Mouse (Mus musculus) intestine, embryonic 14.5 days (tissue): Measurements from ENCODE around the gene Kcnt1. TPM values are rescaled to one million over a fixed set of nuclear protein-coding genes. Genes with fewer than 3 reads are reported as not detected.

Experiments
- ATAC-seq: fragments of 200-750 bp; cut with Nextera tagmentation; replicated peaks from 2 replicates; pipeline ENCODE4 v1.8.0; 2017; ENCODE audit warnings: low read depth, moderate number of reproducible peaks, moderate TSS enrichment, moderate library complexity; ENCODE audit not compliant: low FRiP score, low TSS enrichment
- DNase-seq: peaks from one replicate; pipeline ENCODE4 v3.0.0-alpha.2; 2018; ENCODE audit warnings: low spot score
- H3K27ac ChIP-seq: fragments of 300-500 bp; sonication (generic); 2 replicates; pipeline ENCODE4 v1.5.1; 2014; ENCODE audit warnings: low read depth, mild to moderate bottlenecking, control low read depth
- H3K27me3 ChIP-seq: fragments of 300-500 bp; sonication (generic); replicated peaks from 2 replicates; pipeline ENCODE4 v1.6.1; 2014; ENCODE audit warnings: low read length, control low read depth; ENCODE audit not compliant: control insufficient read depth, insufficient read depth
- H3K36me3 ChIP-seq: fragments of 300-500 bp; sonication (generic); 2 replicates; pipeline ENCODE4 v1.6.1; 2014; ENCODE audit warnings: low read length, control low read depth; ENCODE audit not compliant: control insufficient read depth, insufficient read depth
- H3K4me1 ChIP-seq: fragments of 300-500 bp; sonication (generic); replicated peaks from 2 replicates; pipeline ENCODE4 v1.6.1; 2014; ENCODE audit warnings: low read length, control low read depth, mixed read lengths; ENCODE audit not compliant: control insufficient read depth, insufficient read depth
- H3K4me2 ChIP-seq: fragments of 300-500 bp; sonication (generic); 2 replicates; pipeline ENCODE4 v1.6.1; 2014; ENCODE audit warnings: low read length
- H3K4me3 ChIP-seq: fragments of 300-500 bp; sonication (generic); 2 replicates; pipeline ENCODE4 v1.5.1; 2014; ENCODE audit warnings: low read depth, low read length, control low read depth, mixed read lengths
- H3K9ac ChIP-seq: fragments of 300-500 bp; sonication (generic); 2 replicates; pipeline ENCODE4 v1.6.1; 2014; ENCODE audit warnings: mild to moderate bottlenecking, low read length
- H3K9me3 ChIP-seq: fragments of 300-500 bp; sonication (generic); 2 replicates; pipeline ENCODE4 v1.6.1; 2016; ENCODE audit warnings: low read length, control low read depth; ENCODE audit not compliant: control insufficient read depth
- WGBS: fragments of 180-500 bp; shearing (Covaris S2); extraction: QIAGEN DNeasy Blood & Tissue Kit; methylation state at CpG from one replicate; pipeline ENCODE4 v1.1.7; 2014; 5-methylcytosine and 5-hydroxymethylcytosine counted together
- polyA plus RNA-seq: library from polyadenylated mRNA; unstranded; fragments of >200 nt; fragmentation: Nextera tagmentation; extraction: Ambion mirVana; gene quantifications from 2 replicates; pipeline ENCODE4 v1.2.1, GENCODE M21; 2014

The Kcnt1 gene
- polyA plus RNA-seq, 1 experiment from 2014 or later: 0.34 TPM

DNA sequence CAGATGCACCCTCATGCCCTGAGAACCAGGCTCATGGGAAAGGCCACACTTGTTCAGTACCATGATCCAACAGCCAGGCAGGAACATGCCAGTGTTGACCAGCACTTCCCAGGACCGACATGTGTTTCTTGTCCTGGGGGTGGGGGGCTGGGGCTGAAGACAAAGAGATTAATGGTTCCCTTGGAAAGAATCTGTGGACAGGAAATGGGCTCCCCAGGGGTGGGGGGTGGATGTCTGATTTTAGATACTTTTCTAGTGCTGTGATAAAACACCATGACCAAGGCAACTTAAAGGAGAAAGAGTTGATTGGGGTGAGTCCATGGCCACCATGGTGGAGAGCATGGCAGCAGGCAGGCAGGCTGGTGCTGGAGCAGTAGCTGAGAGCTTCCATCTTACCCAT is 18.7 kb downstream of the Kcnt1 start:
- no peak for ATAC-seq
- DNase-seq: no peak
- WGBS: 33% methylated on average over 1 of the region's 1 CpGs

DNA sequence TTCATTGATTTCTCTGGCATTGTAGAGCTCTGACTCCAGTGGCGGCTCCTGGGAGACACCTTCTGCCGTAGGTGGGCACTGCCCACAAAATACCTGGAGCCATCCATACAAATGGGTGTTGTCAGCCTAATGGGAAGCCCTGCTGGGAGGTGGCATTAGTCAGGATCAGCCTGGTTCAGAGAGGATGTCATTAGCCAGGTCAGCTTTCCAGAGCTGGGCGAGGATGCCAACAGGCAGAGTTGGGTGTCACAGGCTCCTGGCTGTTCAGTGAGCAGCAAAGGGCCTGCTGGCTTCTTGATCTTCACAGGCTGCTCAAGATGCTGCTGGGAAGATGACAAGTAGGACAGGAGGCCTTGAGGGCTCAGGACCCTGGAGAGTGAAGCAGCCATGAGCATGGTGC is 21.2 kb downstream of the Kcnt1 start:
- WGBS: 81% methylated on average over 3 of the region's 3 CpGs
- no peak overlapping the region for H3K9ac ChIP-seq
- H3K4me1 ChIP-seq: no peaks in the 10 kb centered on the region
- DNase-seq (no peak), ATAC-seq (no peak)
- H3K4me2 ChIP-seq: no peak overlapping the region
- no peaks in the 10 kb centered on the region for H3K27me3 ChIP-seq
- no peak overlapping the region for H3K27ac ChIP-seq
- no peaks in the 10 kb centered on the region for H3K36me3 ChIP-seq
- no peak overlapping the region for H3K4me3 ChIP-seq
- no peaks in the 10 kb centered on the region for H3K9me3 ChIP-seq

More for the DNA sequence above, 18.7 kb downstream of the Kcnt1 start:
- no peaks in the 10 kb centered on the region; the same call in 1 of the 2 replicates for H3K4me1 ChIP-seq
- no peak overlapping the region for H3K4me3 ChIP-seq
- no peak overlapping the region for H3K4me2 ChIP-seq
- no peaks in the 10 kb centered on the region for H3K36me3 ChIP-seq
- peaks cover 16% of the 10 kb centered on the region for H3K27me3 ChIP-seq
- H3K9me3 ChIP-seq: no peaks in the 10 kb centered on the region
- H3K9ac ChIP-seq: no peak overlapping the region
- H3K27ac ChIP-seq: no peak overlapping the region

GRCm38 (mm10) chr2:25887226-25887625 is 23.7 kb downstream of the Kcnt1 start:
- no peak overlapping the region for H3K4me2 ChIP-seq
- ATAC-seq: no peak
- WGBS: 56% methylated on average over 8 of the region's 8 CpGs

GRCm38 (mm10) chr2:25888144-25888543 is 24.6 kb downstream of the Kcnt1 start:
- Histone ChIP-seq H3K36me3 (no peaks in the 10 kb centered on the region), H3K27ac (no peak overlapping the region), H3K4me3 (no peak overlapping the region), H3K4me1 (no peaks in the 10 kb centered on the region), H3K9ac (no peak overlapping the region), H3K4me2 (no peak overlapping the region), H3K9me3 (no peaks in the 10 kb centered on the region), H3K27me3 (no peaks in the 10 kb centered on the region)
- ATAC-seq (no peak), DNase-seq (no peak)
- WGBS: 67% methylated on average over 5 of the region's 5 CpGs

More at GRCm38 (mm10) chr2:25887226-25887625, 23.7 kb downstream of the Kcnt1 start:
- no peak for DNase-seq
- Histone ChIP-seq H3K27me3 (no peaks in the 10 kb centered on the region), H3K4me3 (no peak overlapping the region), H3K27ac (no peak overlapping the region), H3K9ac (no peak overlapping the region), H3K4me1 (no peaks in the 10 kb centered on the region), H3K9me3 (no peaks in the 10 kb centered on the region), H3K36me3 (no peaks in the 10 kb centered on the region)

DNA sequence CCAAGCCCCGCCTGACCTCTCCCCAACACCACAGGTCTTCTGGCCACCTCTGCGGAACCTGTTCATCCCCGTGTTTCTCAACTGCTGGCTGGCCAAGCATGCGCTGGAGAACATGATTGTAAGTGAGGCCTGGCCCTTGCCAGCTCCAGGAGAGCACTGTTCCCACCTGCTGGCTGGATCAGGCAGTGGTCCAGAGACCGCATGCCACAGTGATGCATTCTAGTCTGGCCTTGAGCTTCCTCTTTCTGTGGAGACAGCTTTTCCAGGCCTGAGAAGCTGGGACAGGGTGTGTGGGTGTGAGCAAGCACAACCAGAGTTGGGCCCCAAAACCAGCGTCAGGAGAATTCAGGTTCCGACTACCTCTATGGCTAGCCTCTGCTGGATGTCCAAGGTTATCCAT is 28.9 kb downstream of the Kcnt1 start:
- H3K4me2 ChIP-seq: no peak overlapping the region
- no peak overlapping the region for H3K4me3 ChIP-seq
- 79% methylated on average over 7 of the region's 7 CpGs for WGBS
- no peak for ATAC-seq
- DNase-seq: no peak
- no peaks in the 10 kb centered on the region for H3K4me1 ChIP-seq
- H3K36me3 ChIP-seq: no peaks in the 10 kb centered on the region
- H3K9ac ChIP-seq: no peak overlapping the region
- H3K27me3 ChIP-seq: no peaks in the 10 kb centered on the region
- H3K27ac ChIP-seq: no peak overlapping the region
- H3K9me3 ChIP-seq: no peaks in the 10 kb centered on the region

GRCm38 (mm10) chr2:25898970-25899369 is 35.4 kb downstream of the Kcnt1 start:
- H3K36me3 ChIP-seq: no peaks in the 10 kb centered on the region
- H3K9ac ChIP-seq: no peak overlapping the region
- no peaks in the 10 kb centered on the region for H3K9me3 ChIP-seq
- ATAC-seq (no peak), DNase-seq (no peak)
- WGBS: 90% methylated on average over 9 of the region's 9 CpGs
- H3K4me2 ChIP-seq: no peak overlapping the region
- no peak overlapping the region for H3K27ac ChIP-seq
- H3K4me3 ChIP-seq: no peak overlapping the region
- H3K27me3 ChIP-seq: no peaks in the 10 kb centered on the region
- no peaks in the 10 kb centered on the region for H3K4me1 ChIP-seq

DNA sequence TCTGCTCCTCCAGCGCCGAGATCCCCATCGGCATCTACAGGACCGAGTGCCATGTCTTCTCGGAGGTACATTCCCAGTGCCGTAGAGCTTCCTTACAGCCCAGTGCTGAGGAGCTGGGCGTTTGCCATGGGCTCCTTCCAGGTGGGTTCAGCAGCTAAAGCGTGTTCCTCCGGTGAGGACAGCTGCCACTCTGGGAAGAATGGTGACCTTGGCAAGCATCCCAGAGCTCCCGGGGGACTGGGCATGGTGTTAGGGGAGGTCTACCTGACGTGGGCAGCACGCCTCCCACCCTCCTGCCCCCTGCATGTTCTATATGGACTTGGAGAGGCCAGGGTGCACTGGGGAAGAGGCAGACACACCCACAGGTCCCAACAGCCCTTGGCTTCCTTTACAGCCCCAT is 46.3 kb downstream of the Kcnt1 start:
- Histone ChIP-seq H3K9ac (no peak overlapping the region), H3K4me2 (no peak overlapping the region)

DNA sequence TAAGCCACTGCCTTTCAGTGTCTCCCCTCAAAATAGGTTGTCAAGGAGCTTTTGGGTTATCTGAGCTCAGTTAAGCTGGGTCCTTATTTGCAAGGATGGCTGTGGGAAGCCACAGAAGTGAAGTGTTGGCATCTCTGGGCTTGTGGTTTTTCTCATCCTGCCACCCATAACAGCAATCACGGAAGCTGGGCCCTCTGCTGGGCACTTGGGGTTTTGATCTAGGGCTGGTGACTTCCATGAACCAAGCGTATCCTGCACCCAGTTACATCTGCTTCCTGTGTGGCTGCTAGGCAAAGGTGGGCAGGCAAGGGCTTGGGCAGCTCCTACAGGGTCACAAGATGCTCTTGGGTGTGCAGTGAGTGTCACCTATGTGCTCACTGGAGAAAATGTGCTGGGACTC is 49.7 kb downstream of the Kcnt1 start:
- Histone ChIP-seq H3K27ac (no peak overlapping the region), H3K36me3 (no peaks in the 10 kb centered on the region), H3K4me3 (no peak overlapping the region), H3K27me3 (no peaks in the 10 kb centered on the region), H3K4me2 (no peak overlapping the region), H3K4me1 (no peaks in the 10 kb centered on the region), H3K9me3 (no peaks in the 10 kb centered on the region), H3K9ac (no peak overlapping the region)
- ATAC-seq: no peak
- WGBS: 37% methylated on average over 2 of the region's 2 CpGs
- no peak for DNase-seq

More for the DNA sequence above, 46.3 kb downstream of the Kcnt1 start:
- Histone ChIP-seq H3K27ac (no peak overlapping the region), H3K27me3 (no peaks in the 10 kb centered on the region), H3K4me3 (no peak overlapping the region), H3K9me3 (no peaks in the 10 kb centered on the region), H3K36me3 (no peaks in the 10 kb centered on the region), H3K4me1 (no peaks in the 10 kb centered on the region)
- ATAC-seq (no peak), DNase-seq (no peak)
- 84% methylated on average over 12 of the region's 12 CpGs for WGBS

GRCm38 (mm10) chr2:25914201-25914600 is 50.7 kb downstream of the Kcnt1 start:
- no peak overlapping the region for H3K4me2 ChIP-seq
- DNase-seq (no peak), ATAC-seq (no peak)
- no peaks in the 10 kb centered on the region for H3K9me3 ChIP-seq
- H3K27ac ChIP-seq: no peak overlapping the region
- 75% methylated on average over 4 of the region's 4 CpGs for WGBS
- H3K36me3 ChIP-seq: no peaks in the 10 kb centered on the region
- H3K27me3 ChIP-seq: no peaks in the 10 kb centered on the region
- H3K4me1 ChIP-seq: no peaks in the 10 kb centered on the region
- H3K9ac ChIP-seq: no peak overlapping the region
- H3K4me3 ChIP-seq: no peak overlapping the region
